Mouse (Mus musculus) midbrain, embryonic 12.5 days (tissue): ENCODE results near the gene Nudt16l1. TPM values are rescaled to one million over a fixed set of nuclear protein-coding genes. Genes with fewer than 3 reads are reported as not detected.

Source experiments
- ATAC-seq: fragments of 200-750 bp; cut with Nextera tagmentation; 2 replicates; pipeline ENCODE4 v1.8.0; 2017; ENCODE audit warnings: low read depth, moderate TSS enrichment, moderate library complexity; ENCODE audit not compliant: low FRiP score
- H3K27ac ChIP-seq: fragments of 300-500 bp; sonication (generic); replicated peaks from 2 replicates; pipeline ENCODE4 v1.5.1; 2016; ENCODE audit warnings: mild to moderate bottlenecking
- H3K27me3 ChIP-seq: fragments of 300-500 bp; sonication (generic); 2 replicates; pipeline ENCODE4 v1.6.1; 2016; ENCODE audit warnings: mild to moderate bottlenecking
- H3K36me3 ChIP-seq: fragments of 300-500 bp; sonication (generic); 2 replicates; pipeline ENCODE4 v1.6.1; 2016
- H3K4me1 ChIP-seq: fragments of 300-500 bp; sonication (generic); 2 replicates; pipeline ENCODE4 v1.6.1; 2016
- H3K4me2 ChIP-seq: fragments of 300-500 bp; sonication (generic); replicated peaks from 2 replicates; pipeline ENCODE4 v1.6.1; 2016; ENCODE audit warnings: mild to moderate bottlenecking, moderate library complexity
- H3K4me3 ChIP-seq: fragments of 300-500 bp; sonication (generic); 2 replicates; pipeline ENCODE4 v1.5.1; 2016; ENCODE audit warnings: mild to moderate bottlenecking
- H3K9ac ChIP-seq: fragments of 300-500 bp; sonication (generic); replicated peaks from 2 replicates; pipeline ENCODE4 v1.6.1; 2016; ENCODE audit warnings: mild to moderate bottlenecking, moderate library complexity
- H3K9me3 ChIP-seq: fragments of 300-500 bp; sonication (generic); 2 replicates; pipeline ENCODE4 v1.6.1; 2016; ENCODE audit warnings: mild to moderate bottlenecking
- WGBS: fragments of 180-500 bp; shearing (Covaris S2); methylation state at CpG from one replicate; pipeline ENCODE4 v1.1.7; 2016; 5-methylcytosine and 5-hydroxymethylcytosine counted together
- polyA plus RNA-seq: library from polyadenylated mRNA; unstranded; fragments of >200 nt; fragmentation: Nextera tagmentation; extraction: Ambion mirVana; gene quantifications from 2 replicates; pipeline ENCODE4 v1.2.1, GENCODE M21; 2016

Gene Nudt16l1
- polyA plus RNA-seq, 1 experiment from 2014 or later = 124 TPM

DNA sequence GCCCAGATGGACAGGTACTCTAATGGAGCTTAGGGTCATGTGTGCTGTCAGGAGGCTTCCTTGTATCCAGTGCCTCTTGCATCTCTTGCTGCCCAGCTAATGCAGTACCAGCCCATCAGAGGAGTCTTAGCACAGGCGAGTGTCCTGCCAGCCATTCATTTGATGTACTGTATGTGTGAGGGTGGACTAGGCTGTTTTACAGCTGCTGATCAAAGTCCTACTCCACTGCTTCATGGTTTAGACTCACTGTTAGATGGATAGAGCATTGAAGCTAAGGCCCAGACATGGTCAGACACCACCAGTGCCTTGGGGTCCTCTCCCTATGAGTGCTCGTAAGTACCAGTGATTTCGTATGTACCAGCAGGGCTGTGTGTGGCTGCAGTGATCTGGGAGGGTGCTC, 33.7 kb upstream of the Nudt16l1 start:
- Histone ChIP-seq H3K36me3 (peaks cover 11% of the 10 kb centered on the region), H3K9ac (no peak overlapping the region), H3K27me3 (no peaks in the 10 kb centered on the region), H3K4me2 (no peak overlapping the region), H3K9me3 (no peaks in the 10 kb centered on the region), H3K4me3 (no peak overlapping the region), H3K4me1 (peaks cover 6% of the 10 kb centered on the region; the same call in 1 of the 2 replicates), H3K27ac (no peak overlapping the region)
- WGBS = 89% methylated on average over 3 of the region's 3 CpGs
- ATAC-seq = no peak

DNA sequence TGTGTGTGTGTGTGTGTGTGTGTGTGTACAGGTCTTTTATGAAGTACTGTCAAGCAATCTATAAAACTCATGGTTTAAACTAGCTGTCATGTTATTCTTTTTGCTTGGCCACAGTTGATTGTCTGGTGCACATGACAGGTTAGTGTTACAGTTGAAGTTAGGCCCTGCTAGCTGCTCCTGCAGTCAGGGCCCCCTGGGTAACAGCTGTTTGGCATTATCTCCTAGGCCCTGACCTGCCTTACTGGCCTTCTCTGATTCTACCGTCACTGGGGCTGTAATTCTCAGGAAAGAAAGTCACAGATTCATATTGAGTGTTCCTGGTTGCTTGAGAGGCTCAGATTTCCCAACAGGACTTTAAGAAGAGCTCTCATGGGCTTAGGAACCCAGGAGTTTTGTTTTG, 33.0 kb upstream of the Nudt16l1 start:
- H3K9ac ChIP-seq = no peak overlapping the region
- H3K27ac ChIP-seq = no peak overlapping the region
- H3K27me3 ChIP-seq = no peaks in the 10 kb centered on the region
- no peak for ATAC-seq
- WGBS = 68% methylated on average over 1 of the region's 1 CpGs
- no peaks in the 10 kb centered on the region for H3K9me3 ChIP-seq
- H3K4me1 ChIP-seq = peaks cover 6% of the 10 kb centered on the region; the same call in 1 of the 2 replicates
- H3K4me2 ChIP-seq = no peak overlapping the region
- H3K4me3 ChIP-seq = no peak overlapping the region
- H3K36me3 ChIP-seq = peaks cover 16% of the 10 kb centered on the region

DNA sequence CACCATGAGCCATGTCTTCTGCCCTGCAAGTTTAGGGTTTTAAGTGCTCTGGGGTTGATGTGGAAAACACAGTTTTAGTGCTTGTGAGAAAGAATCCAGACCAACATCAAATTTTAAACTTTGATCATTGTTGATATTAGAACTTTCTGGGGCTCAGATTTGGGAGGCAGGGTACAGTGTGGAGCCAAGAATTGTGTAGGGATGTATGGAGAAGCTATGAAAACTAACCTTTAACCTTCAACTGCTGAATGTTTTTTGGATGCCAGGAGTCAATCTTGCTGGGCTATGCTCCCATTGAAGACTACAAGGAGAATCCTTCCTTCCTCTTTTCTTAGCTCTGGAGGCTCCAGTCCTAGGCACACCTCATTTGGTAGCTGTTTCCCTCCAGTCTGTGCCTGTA, 32.0 kb upstream of the Nudt16l1 start:
- ATAC-seq = no peak
- Histone ChIP-seq H3K9ac (no peak overlapping the region), H3K27ac (no peak overlapping the region), H3K4me1 (no peaks in the 10 kb centered on the region), H3K4me2 (no peak overlapping the region), H3K36me3 (peaks cover 26% of the 10 kb centered on the region), H3K27me3 (no peaks in the 10 kb centered on the region), H3K9me3 (no peaks in the 10 kb centered on the region), H3K4me3 (no peak overlapping the region)

DNA sequence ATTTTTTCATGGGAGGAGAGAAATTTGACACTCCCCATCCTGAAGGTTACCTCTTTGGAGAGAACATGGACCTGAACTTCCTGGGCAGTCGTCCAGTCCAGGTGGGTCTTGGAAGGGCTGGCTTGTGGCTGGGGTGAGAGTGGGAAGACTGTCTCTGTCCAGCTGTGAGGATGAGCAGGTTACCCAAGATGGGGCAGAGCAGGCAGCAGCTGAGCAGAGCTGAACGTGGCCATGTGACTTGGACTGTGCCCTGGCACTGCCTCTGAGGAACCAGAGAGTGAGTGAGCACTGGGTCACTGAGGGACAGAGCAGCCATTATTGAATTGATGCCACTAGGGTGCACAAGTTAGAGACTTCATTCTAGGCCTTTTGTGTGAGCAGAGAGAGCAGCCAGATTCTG, 31.2 kb upstream of the Nudt16l1 start:
- Histone ChIP-seq H3K4me1 (no peaks in the 10 kb centered on the region), H3K4me3 (no peak overlapping the region), H3K9me3 (no peaks in the 10 kb centered on the region), H3K27me3 (no peaks in the 10 kb centered on the region), H3K27ac (no peak overlapping the region), H3K9ac (no peak overlapping the region), H3K4me2 (no peak overlapping the region), H3K36me3 (peaks cover 33% of the 10 kb centered on the region)
- ATAC-seq = no peak
- WGBS = 78% methylated on average over 2 of the region's 2 CpGs

DNA sequence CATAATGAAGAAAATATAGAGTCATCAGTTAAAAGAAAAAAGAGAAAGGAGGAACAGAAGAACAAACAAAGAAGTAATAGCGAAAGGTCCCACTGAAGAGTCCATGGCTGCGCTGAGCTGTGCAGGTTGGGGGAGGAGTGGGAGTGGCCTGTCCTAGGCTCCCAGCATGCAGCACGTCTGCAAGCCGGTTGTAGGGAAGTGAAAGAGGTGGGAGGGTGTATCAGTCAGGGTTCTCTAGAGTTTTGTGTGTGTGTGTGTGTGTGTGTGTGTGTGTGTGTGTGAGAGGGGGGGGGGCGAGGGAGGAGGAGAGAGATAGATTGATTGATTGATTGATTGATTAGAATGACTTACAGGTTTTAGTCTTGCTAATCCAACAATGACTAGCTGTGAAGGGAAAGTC, 30.6 kb upstream of the Nudt16l1 start:
- H3K4me3 ChIP-seq = no peak overlapping the region
- no peak overlapping the region for H3K27ac ChIP-seq
- peaks cover 37% of the 10 kb centered on the region for H3K36me3 ChIP-seq
- no peak overlapping the region for H3K4me2 ChIP-seq
- ATAC-seq = no peak
- no peaks in the 10 kb centered on the region for H3K9me3 ChIP-seq
- 48% methylated on average over 4 of the region's 5 CpGs for WGBS
- no peak overlapping the region for H3K9ac ChIP-seq
- no peaks in the 10 kb centered on the region for H3K4me1 ChIP-seq
- H3K27me3 ChIP-seq = no peaks in the 10 kb centered on the region

DNA sequence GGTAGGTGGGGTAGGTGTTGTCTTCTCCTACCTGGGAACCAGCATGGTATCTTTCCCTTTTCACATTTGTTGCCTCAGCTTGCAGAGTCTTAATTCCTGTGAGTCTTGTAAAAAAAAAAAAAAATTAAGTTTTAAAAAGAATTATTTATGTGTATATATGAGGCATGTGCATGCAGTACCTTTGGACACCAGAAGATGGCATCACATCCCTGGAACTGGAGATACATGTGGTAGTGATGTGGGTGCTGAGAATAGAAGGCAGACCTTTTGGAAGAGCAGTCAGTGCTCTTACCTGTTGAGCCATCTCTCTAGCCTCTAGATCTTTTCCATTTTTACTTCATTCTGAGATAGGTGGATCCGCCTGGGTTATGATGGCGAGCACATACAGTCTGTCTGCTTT, 28.8 kb upstream of the Nudt16l1 start:
- Histone ChIP-seq H3K27me3 (no peaks in the 10 kb centered on the region), H3K9me3 (no peaks in the 10 kb centered on the region), H3K27ac (no peak overlapping the region), H3K36me3 (peaks cover 46% of the 10 kb centered on the region), H3K4me1 (0 out of 2 replicates have a peak, but pooled peaks cover 3% of the 10 kb centered on the region), H3K4me3 (no peak overlapping the region), H3K4me2 (no peak overlapping the region), H3K9ac (no peak overlapping the region)
- 100% methylated on average over 2 of the region's 2 CpGs for WGBS
- ATAC-seq = no peak

DNA sequence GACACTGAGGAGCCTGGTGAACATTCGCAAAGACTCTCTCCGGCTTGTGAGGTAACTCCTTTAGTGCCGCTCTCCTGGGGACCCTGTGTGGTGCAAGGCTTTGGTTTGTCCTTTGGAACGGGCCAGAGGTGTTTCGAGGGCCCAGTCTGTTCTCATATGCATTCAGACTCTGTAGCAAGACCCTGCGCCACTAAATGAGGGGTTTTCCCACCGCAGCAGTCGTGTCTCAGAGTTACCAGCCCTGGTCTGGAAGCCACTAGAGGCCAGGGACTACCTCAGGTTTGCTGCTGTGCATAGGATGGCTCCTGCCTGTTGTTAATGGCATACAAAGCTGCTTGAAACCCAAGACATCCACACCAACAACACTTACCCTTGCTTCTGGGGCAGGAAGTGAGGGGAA, 27.8 kb upstream of the Nudt16l1 start:
- H3K9me3 ChIP-seq = no peaks in the 10 kb centered on the region
- no peak for ATAC-seq
- H3K9ac ChIP-seq = no peak overlapping the region
- no peak overlapping the region for H3K27ac ChIP-seq
- WGBS = 91% methylated on average over 8 of the region's 8 CpGs
- H3K4me3 ChIP-seq = no peak overlapping the region
- no peaks in the 10 kb centered on the region for H3K27me3 ChIP-seq
- 0 out of 2 replicates have a peak, but pooled peaks cover 3% of the 10 kb centered on the region for H3K4me1 ChIP-seq
- H3K36me3 ChIP-seq = peaks cover 52% of the 10 kb centered on the region
- H3K4me2 ChIP-seq = no peak overlapping the region

DNA sequence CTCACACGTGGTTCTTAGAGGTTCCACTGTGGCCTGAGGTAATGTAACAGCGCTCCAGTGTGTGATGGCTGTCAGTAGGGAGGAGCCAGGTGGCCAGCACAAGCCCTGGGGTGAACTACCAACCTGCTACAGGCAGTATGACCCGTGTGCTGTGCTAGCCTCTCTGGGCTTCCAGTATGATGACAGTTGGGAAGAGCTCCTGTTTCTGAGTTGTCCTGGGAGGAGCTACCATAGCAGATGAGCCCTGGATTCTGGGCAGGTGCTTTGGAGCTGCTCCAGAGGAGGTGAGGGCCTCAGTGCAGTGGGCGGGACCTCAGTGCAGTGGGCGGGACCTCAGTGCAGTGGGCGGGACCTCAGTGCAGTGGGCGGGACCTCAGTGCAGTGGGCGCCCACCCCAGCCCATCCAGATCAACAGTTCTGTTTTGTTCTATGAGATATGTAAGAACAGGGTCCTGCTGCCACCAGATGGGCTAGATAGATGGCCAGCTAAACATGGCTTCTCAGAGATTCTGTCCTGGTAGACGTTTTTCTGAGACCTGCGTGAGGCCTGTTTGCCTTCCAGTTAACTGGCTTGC, 26.4 kb upstream of the Nudt16l1 start:
- ATAC-seq = no peak
- WGBS = 82% methylated on average over 10 of the region's 10 CpGs

DNA sequence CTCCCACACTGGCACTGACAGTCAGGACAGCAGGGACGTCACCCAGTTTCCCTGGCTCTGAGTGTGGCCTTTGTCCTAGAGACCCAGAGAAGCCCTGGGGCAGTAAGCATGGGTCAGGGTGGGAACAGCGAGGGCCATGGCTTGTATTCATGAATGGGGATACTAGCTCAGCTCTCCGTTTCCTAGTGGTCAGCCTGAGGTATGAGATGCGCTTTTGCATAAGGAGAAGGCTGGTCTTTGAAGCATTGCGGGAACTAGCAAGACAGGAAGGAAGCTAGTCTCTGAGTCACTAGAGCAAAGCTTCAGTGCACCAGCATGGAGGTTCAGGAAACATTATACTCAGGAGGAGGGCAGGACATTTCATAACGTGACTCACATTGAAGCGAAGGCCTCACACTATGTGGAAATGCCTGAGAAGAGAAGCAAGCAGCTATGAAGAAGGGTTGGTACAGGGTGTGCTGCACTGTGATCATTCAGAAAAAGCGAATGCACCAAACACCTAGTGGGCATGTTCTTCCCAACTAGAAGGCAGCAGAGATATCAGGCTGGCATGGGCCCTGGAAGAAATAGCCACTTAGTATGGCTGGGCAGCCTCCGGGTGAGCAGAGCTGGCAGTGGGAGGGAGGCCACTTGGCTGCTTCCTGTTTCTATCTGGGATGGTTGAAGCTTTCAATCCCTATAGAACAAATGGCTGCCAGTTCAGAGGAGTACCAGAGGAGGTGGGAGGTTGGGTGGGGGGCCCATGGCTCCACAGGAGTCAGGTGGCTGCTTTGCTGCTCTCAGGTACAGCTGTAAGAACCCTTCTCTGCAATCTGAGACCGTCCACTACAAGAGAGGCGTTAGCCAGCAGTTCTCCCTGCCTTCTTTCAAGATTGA, 25.4 kb upstream of the Nudt16l1 start:
- 0 out of 2 replicates have a peak overlapping the region, but pooled peaks have one; percentile 3 for H3K27ac ChIP-seq
- H3K36me3 ChIP-seq = peaks cover 59% of the 10 kb centered on the region
- H3K4me1 ChIP-seq = 0 out of 2 replicates have a peak, but pooled peaks cover 3% of the 10 kb centered on the region
- no peak overlapping the region for H3K4me2 ChIP-seq
- ATAC-seq = peak; percentile 55; the same call in 1 of the 2 replicates
- H3K9me3 ChIP-seq = no peaks in the 10 kb centered on the region
- no peak overlapping the region for H3K9ac ChIP-seq
- no peaks in the 10 kb centered on the region for H3K27me3 ChIP-seq
- WGBS = 79% methylated on average over 11 of the region's 11 CpGs
- no peak overlapping the region for H3K4me3 ChIP-seq

More for the DNA sequence above, 26.4 kb upstream of the Nudt16l1 start:
- H3K27ac ChIP-seq = no peak overlapping the region
- no peak overlapping the region for H3K4me3 ChIP-seq
- H3K9ac ChIP-seq = no peak overlapping the region
- H3K4me1 ChIP-seq = 0 out of 2 replicates have a peak, but pooled peaks cover 3% of the 10 kb centered on the region
- no peaks in the 10 kb centered on the region for H3K9me3 ChIP-seq
- H3K4me2 ChIP-seq = no peak overlapping the region
- no peaks in the 10 kb centered on the region for H3K27me3 ChIP-seq
- peaks cover 59% of the 10 kb centered on the region for H3K36me3 ChIP-seq

DNA sequence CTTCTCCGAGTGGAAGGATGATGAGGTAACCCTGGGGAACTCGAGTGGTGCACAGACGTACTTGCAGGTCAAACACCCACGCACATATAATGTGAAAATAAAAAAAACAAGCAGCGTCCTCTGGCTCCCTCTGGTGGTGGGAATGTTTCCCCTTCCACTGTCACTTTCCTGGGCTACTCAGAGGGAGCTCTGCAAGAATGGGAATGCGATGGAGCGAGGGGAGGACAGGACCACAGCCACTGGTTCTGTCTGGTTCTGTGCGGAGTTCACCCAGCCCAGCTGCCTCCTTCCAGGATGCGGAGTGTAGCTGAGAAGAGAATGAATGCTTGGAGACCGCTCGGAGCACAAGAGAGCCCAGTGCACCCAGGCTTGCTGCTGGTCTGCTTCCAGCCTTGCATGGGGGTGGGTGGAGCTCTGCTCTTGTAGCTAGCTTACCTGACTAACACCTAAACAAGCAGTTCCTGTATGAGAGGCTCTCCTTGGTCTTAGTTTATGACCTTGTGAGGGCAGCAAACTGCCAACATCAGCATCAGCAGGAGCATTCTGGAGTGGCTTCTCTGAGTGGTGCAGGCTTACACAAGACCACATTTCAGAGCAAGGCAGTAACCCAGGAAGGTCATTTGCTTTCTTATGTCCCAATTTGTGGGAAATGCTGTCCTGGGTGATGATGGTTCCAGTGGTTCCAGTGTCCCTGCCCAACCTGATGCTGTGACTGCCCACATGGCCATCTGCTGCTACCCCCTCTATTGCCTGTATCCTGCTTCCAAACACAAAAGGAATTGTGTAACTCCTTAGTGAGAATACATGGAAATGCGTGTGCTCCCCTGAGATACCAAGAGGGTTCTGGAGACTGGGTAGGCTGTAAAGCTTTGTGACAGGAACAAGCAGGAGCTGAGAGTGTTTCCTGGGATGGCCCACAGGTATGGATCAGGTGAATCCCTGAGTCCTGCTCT, 24.5 kb upstream of the Nudt16l1 start:
- no peak overlapping the region for H3K4me2 ChIP-seq
- H3K27me3 ChIP-seq = no peaks in the 10 kb centered on the region
- no peak overlapping the region for H3K9ac ChIP-seq
- 35% methylated on average over 12 of the region's 12 CpGs for WGBS
- H3K4me3 ChIP-seq = no peak overlapping the region
- ATAC-seq = peak; percentile 71; the same call in 1 of the 2 replicates
- peaks cover 56% of the 10 kb centered on the region for H3K36me3 ChIP-seq
- 0 out of 2 replicates have a peak overlapping the region, but pooled peaks have one; percentile 3 for H3K27ac ChIP-seq
- 0 out of 2 replicates have a peak, but pooled peaks cover 3% of the 10 kb centered on the region for H3K4me1 ChIP-seq
- H3K9me3 ChIP-seq = no peaks in the 10 kb centered on the region

DNA sequence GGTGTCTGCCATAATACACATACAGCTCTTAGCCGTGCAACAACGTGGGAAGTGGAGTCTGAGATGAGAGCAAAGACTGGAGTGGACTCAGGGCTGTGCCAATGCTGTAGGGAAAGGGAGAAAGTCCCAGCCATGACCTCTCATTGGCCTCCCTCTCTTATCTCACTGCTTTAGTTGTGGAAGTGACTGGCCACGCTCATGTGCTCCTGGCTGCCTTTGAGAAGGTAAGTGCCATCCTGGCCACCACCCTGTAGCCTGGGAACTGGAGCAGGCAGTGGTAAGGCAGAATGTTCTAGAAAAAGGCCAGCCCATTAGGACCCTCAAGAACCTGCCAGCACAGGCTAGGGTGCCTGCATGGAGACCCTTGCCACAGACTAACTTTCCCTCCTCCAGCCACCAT, 22.6 kb upstream of the Nudt16l1 start:
- H3K9me3 ChIP-seq = no peaks in the 10 kb centered on the region
- H3K36me3 ChIP-seq = peaks cover 47% of the 10 kb centered on the region

More for the DNA sequence above, 22.6 kb upstream of the Nudt16l1 start:
- H3K27me3 ChIP-seq = no peaks in the 10 kb centered on the region
- H3K4me2 ChIP-seq = no peak overlapping the region
- H3K27ac ChIP-seq = no peak overlapping the region
- WGBS = 94% methylated on average over 3 of the region's 3 CpGs
- H3K9ac ChIP-seq = no peak overlapping the region
- no peak overlapping the region for H3K4me3 ChIP-seq
- ATAC-seq = no peak
- H3K4me1 ChIP-seq = 0 out of 2 replicates have a peak, but pooled peaks cover 3% of the 10 kb centered on the region
